Mouse (Mus musculus) hindbrain, embryonic 14.5 days (tissue): ENCODE measurements at regions not wholly inside any gene's neighbourhood (a gene's known extent, or its start where the extent isn't known, plus 50 kb on each side); places are given as distances from the start of the nearest gene placed in this dataset.

Source experiments
- ATAC-seq: fragments of 200-750 bp; cut with Nextera tagmentation; 2 replicates; pipeline ENCODE4 v1.8.0; 2017; ENCODE audit warnings: moderate number of reproducible peaks, mild to moderate bottlenecking, moderate TSS enrichment, moderate library complexity; ENCODE audit not compliant: low FRiP score
- DNase-seq: peaks from one replicate; pipeline ENCODE4 v3.0.0-alpha.2; 2015; ENCODE audit warnings: low spot score
- H3K27ac ChIP-seq: fragments of 300-500 bp; sonication (generic); 2 replicates; pipeline ENCODE4 v1.5.1; 2014; ENCODE audit warnings: mild to moderate bottlenecking, moderate library complexity
- H3K27me3 ChIP-seq: fragments of 300-500 bp; sonication (generic); 2 replicates; pipeline ENCODE4 v1.6.1; 2014; ENCODE audit warnings: mild to moderate bottlenecking, low read length, mixed read lengths; ENCODE audit not compliant: control insufficient read depth, insufficient read depth
- H3K36me3 ChIP-seq: fragments of 300-500 bp; sonication (generic); replicated peaks from 2 replicates; pipeline ENCODE4 v1.6.1; 2014; ENCODE audit not compliant: control insufficient read depth, insufficient read depth
- H3K4me1 ChIP-seq: fragments of 300-500 bp; sonication (generic); replicated peaks from 2 replicates; pipeline ENCODE4 v1.6.1; 2014; ENCODE audit warnings: antibody characterized with exemption, low read length, mixed read lengths; ENCODE audit not compliant: control insufficient read depth, insufficient read depth
- H3K4me2 ChIP-seq: fragments of 300-500 bp; sonication (generic); replicated peaks from 2 replicates; pipeline ENCODE4 v1.6.1; 2014; ENCODE audit warnings: mild to moderate bottlenecking, moderate library complexity
- H3K4me3 ChIP-seq: fragments of 300-500 bp; sonication (generic); replicated peaks from 2 replicates; pipeline ENCODE4 v1.5.1; 2014; ENCODE audit warnings: mild to moderate bottlenecking, low read length
- H3K9ac ChIP-seq: fragments of 300-500 bp; sonication (generic); 2 replicates; pipeline ENCODE4 v1.6.1; 2014
- H3K9me3 ChIP-seq: fragments of 300-500 bp; sonication (generic); 2 replicates; pipeline ENCODE4 v1.6.1; 2016; ENCODE audit warnings: low read length; ENCODE audit not compliant: control insufficient read depth
- WGBS: fragments of 180-500 bp; shearing (Covaris S2); extraction: QIAGEN DNeasy Blood & Tissue Kit; methylation state at CpG from one replicate; pipeline ENCODE4 v1.1.7; 2014; 5-methylcytosine and 5-hydroxymethylcytosine counted together

DNA sequence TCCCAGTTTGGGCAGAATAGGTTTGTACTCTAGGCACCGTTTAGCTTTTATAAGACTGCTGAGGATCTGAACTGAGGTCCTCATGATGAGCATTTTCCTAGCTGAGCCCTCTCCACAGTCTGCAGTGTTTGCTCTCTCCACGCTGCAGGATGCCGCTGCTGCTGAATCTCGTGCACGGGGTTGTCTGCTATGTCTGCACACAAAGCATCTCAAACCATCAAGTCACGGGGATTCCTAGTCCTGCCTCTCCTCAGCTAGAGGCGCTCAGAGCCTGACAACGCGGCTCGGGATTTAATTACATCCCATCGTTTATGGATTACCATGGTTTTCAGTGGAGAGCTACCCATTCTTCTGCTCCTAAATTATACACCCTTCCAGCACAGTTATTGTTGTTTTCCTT lies 175.6 kb downstream of the Rnf144b start:
- Histone ChIP-seq H3K9ac (no peak overlapping the region), H3K4me2 (no peak overlapping the region)
- WGBS = 48% methylated on average over 11 of the region's 11 CpGs

DNA sequence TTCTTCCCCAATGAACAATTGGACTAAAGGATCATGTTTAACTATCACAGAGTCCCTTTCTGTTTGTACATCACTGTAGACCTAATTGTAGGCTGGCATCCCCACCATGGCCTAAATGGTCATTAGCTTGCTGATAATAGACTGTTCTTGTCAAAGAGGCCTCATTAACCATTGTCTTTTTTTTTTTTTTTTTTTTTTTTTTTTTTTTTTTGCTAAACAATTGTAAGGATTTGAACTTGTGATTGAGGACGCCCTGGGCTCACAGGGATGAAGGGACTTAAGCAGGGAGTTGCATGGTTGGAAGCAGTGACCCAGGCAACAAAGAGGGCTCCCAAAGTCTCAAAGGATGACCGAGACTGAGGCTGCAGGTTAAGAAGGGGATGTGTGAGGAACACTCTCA lies 178.0 kb downstream of the Rnf144b start:
- Histone ChIP-seq H3K27ac (no peak overlapping the region), H3K4me2 (no peak overlapping the region), H3K4me3 (no peak overlapping the region), H3K9me3 (no peaks in the 10 kb centered on the region), H3K9ac (no peak overlapping the region), H3K4me1 (no peaks in the 10 kb centered on the region), H3K36me3 (no peaks in the 10 kb centered on the region), H3K27me3 (no peaks in the 10 kb centered on the region)
- DNase-seq = no peak
- ATAC-seq = no peak
- WGBS = 57% methylated on average over 2 of the region's 2 CpGs

More for the DNA sequence above, 175.6 kb downstream of the Rnf144b start:
- Histone ChIP-seq H3K27ac (no peak overlapping the region), H3K4me3 (no peak overlapping the region), H3K4me1 (no peaks in the 10 kb centered on the region), H3K36me3 (no peaks in the 10 kb centered on the region), H3K9me3 (no peaks in the 10 kb centered on the region), H3K27me3 (no peaks in the 10 kb centered on the region)
- DNase-seq (no peak), ATAC-seq (no peak)

DNA sequence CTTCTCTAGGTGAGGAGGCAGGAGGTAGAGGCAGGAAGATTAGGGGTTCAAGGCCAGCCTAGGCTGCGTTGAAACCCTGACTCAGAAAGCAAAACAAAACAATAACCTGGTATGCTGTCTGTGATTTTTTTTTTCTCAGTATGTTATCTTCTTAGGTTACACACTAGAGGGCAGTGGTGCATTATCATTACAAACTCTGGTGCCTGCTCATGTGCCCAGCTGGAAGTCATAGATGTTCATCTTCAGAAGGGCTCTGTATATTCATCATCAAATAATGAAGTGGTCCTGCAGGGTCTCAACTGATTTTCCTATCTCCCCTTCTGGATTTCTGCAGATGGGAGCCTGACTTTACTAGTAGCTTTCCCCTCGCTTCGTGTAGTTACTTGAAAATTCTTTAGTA lies 178.6 kb downstream of the Rnf144b start:
- WGBS = 60% methylated on average over 3 of the region's 3 CpGs
- DNase-seq (peak; percentile 75), ATAC-seq (no peak)

DNA sequence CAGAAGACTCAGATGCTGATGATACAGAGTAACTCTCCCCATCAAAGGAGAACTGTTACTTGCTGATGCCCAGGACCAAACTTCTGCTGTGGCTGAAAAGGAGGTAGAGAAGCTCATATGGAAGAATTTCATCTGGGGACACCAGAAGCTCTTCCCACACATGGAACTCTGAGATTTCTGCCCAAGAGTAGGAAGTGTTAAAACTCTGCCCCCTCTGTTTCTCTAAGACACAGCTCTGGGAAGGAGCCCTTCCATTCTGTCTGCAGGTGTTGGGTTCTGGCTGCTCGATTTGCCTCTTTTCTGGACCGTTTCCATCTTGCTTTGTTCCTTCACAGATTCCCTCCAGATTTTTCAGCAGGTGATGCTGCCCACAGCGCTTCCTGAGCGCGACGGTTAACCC lies 187.0 kb downstream of the Rnf144b start:
- Histone ChIP-seq H3K36me3 (no peaks in the 10 kb centered on the region), H3K9me3 (no peaks in the 10 kb centered on the region), H3K27ac (no peak overlapping the region), H3K4me1 (peaks cover 5% of the 10 kb centered on the region; the same call in 1 of the 2 replicates), H3K4me3 (no peak overlapping the region), H3K9ac (no peak overlapping the region), H3K4me2 (no peak overlapping the region), H3K27me3 (no peaks in the 10 kb centered on the region)
- whole genome bisulfite sequencing = 90% methylated on average over 6 of the region's 6 CpGs
- DNase-seq (no peak), ATAC-seq (no peak)

More for the DNA sequence above, 178.6 kb downstream of the Rnf144b start:
- H3K27me3 ChIP-seq = no peaks in the 10 kb centered on the region
- no peaks in the 10 kb centered on the region for H3K4me1 ChIP-seq
- no peak overlapping the region for H3K9ac ChIP-seq
- no peaks in the 10 kb centered on the region for H3K36me3 ChIP-seq
- H3K4me3 ChIP-seq = no peak overlapping the region
- no peak overlapping the region for H3K27ac ChIP-seq
- H3K9me3 ChIP-seq = no peaks in the 10 kb centered on the region
- no peak overlapping the region for H3K4me2 ChIP-seq

DNA sequence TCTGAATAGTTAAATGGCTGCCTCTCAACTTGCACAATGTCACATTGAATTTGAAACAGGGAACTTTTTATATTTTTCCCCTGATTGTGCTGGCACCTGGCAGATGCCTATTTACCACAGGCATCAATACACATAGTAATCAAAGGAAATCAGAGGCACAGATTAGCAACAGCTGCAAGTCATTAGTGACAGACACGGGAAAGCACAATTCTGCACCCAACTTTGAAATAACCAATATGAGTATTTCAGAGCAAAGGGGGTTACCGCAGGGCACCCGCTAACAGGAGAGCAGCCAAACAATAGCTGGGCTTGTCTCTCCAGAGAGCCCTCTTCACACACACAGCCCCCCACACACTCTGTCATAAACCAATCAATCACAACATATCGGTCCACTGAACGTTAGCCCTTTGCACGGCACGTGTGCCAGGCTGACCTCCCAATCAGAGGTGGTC lies 188.3 kb downstream of the Rnf144b start:
- H3K4me3 ChIP-seq = no peak overlapping the region
- H3K36me3 ChIP-seq = no peaks in the 10 kb centered on the region
- no peaks in the 10 kb centered on the region for H3K9me3 ChIP-seq
- DNase-seq (no peak), ATAC-seq (no peak)
- H3K27me3 ChIP-seq = no peaks in the 10 kb centered on the region
- WGBS = 27% methylated on average over 7 of the region's 7 CpGs
- no peak overlapping the region for H3K27ac ChIP-seq
- peaks cover 5% of the 10 kb centered on the region; the same call in 1 of the 2 replicates for H3K4me1 ChIP-seq
- no peak overlapping the region; the same call in 1 of the 2 replicates for H3K4me2 ChIP-seq
- H3K9ac ChIP-seq = no peak overlapping the region

DNA sequence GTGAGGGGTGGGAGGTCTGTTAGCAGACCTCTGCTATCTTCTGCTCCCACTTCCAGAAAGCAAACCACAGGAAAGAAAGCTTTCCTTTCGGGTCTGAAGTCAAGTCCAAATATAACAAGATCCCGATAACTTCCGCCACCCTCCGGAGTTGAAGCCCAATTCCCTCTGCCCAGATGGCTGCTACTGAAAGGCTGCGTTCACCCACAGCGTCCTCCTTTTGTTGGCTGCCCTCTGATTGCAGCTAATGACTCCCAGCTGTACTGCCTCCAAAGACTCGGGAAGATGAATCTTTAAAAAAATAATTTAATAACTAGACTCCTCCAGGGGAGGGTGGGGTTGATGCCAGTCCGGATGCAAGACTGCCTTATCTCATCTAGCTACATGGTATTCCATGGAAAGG lies 197.1 kb downstream of the Rnf144b start:
- no peak overlapping the region for H3K27ac ChIP-seq
- no peak overlapping the region for H3K4me3 ChIP-seq
- H3K36me3 ChIP-seq = no peaks in the 10 kb centered on the region
- 71% methylated on average over 8 of the region's 8 CpGs for WGBS
- ATAC-seq = no peak
- H3K4me2 ChIP-seq = no peak overlapping the region
- H3K9ac ChIP-seq = no peak overlapping the region
- no peaks in the 10 kb centered on the region for H3K9me3 ChIP-seq
- H3K27me3 ChIP-seq = no peaks in the 10 kb centered on the region
- no peaks in the 10 kb centered on the region for H3K4me1 ChIP-seq
- DNase-seq = no peak

DNA sequence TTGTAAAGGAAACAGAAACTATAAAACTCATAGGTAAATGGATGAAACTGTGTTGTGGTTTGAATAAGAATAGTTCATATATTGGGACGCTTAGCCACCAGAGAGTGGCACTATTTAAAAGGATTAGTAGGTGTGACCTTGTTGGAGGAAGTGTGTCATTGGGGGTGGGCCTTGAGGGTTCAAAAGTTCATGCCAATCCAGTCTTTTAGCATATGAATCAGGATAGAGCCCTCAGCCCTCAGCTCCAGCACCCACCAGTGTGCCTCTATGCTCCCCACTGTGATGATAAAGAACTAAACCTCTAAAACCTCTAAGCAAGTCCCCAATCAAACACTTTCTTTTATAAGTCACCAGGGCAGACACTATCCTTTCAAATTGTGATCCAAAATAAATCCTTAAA lies 199.4 kb downstream of the Rnf144b start:
- no peak overlapping the region for H3K9ac ChIP-seq
- no peak overlapping the region for H3K27ac ChIP-seq
- DNase-seq (no peak), ATAC-seq (no peak)
- 91% methylated on average over 1 of the region's 1 CpGs for WGBS
- H3K36me3 ChIP-seq = no peaks in the 10 kb centered on the region
- no peaks in the 10 kb centered on the region for H3K4me1 ChIP-seq
- no peak overlapping the region for H3K4me3 ChIP-seq
- no peaks in the 10 kb centered on the region for H3K9me3 ChIP-seq
- no peaks in the 10 kb centered on the region for H3K27me3 ChIP-seq
- H3K4me2 ChIP-seq = no peak overlapping the region

DNA sequence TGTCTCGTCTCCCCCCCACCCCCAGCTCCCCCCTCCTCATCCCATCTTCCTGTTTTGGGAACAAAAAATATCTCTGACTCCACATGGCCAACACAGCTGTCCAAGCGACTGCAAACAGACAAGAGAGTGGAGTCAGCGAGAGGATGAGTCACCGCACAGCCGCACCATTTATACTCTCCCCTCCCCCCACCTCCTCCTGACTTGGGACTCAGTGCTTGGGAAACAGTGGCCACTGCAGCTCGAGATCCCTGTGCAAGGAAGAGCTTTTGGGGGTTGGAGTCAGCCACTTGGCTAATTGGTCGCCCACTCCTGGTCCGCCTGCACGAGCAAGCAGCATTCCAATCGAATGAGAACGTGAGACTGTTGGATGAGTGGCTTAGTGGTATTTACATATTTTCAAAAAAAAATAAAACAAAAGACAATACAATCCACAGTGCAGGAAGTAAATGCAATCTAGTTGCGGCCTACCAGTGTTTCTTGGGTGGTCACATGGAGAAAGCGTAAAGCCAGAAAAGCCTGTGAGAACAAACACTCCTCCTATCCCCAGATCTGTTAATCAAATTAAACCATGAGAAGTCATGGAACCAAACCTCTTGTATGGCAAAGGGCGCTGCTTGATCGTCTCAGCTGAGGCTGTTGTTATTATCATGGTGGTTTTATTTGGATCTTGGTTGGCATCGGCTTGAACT lies 213.7 kb downstream of the Rnf144b start:
- 73% methylated on average over 16 of the region's 16 CpGs for WGBS
- H3K4me1 ChIP-seq = no peaks in the 10 kb centered on the region
- DNase-seq = no peak
- ATAC-seq = no peak
- H3K27ac ChIP-seq = no peak overlapping the region
- no peak overlapping the region for H3K4me3 ChIP-seq
- H3K9ac ChIP-seq = no peak overlapping the region
- no peaks in the 10 kb centered on the region for H3K27me3 ChIP-seq
- H3K9me3 ChIP-seq = no peaks in the 10 kb centered on the region
- H3K36me3 ChIP-seq = no peaks in the 10 kb centered on the region
- no peak overlapping the region for H3K4me2 ChIP-seq

DNA sequence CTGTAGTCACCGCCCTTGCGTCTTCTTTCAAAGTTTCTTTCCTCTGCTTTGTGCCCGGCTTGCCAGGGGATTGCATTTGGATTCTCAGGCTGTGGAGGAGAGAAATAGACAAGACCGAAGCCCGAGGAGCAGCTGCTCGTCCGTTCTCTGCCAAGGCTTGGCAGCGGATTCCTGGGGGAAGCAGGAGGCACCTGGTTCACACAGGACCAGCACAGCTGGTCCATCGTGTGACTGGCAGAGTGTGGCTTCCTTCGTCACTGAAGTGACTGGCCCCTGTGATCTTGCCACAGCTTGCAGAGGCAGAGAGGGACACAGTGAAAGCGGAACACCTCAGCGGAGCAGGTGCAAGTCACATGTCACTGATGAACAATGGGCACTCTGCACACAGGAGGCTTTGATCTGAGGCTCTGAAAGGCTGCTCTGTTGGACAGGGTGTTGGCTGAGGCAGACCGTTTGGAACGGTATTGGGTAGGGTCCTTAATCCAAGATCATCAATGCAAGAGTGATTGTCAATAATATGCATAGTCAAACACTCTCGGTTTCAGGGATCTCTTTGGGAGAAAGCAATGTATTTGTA lies 214.5 kb downstream of the Rnf144b start:
- ATAC-seq = peak; percentile 43; the same call in 1 of the 2 replicates
- WGBS = 70% methylated on average over 15 of the region's 15 CpGs
- DNase-seq = peak; percentile 47

More for the DNA sequence above, 214.5 kb downstream of the Rnf144b start:
- Histone ChIP-seq H3K4me1 (no peaks in the 10 kb centered on the region), H3K9ac (no peak overlapping the region), H3K4me3 (no peak overlapping the region), H3K9me3 (no peaks in the 10 kb centered on the region), H3K27me3 (no peaks in the 10 kb centered on the region), H3K27ac (no peak overlapping the region), H3K4me2 (no peak overlapping the region), H3K36me3 (no peaks in the 10 kb centered on the region)
